Mouse (Mus musculus): ENCODE measurements around the gene Il18bp. TPM values are rescaled to one million over a fixed set of nuclear protein-coding genes. Genes with fewer than 3 reads are reported as not detected.
"Not testable (repeated sequence)": the region's sequence is repeated elsewhere in the genome, so short reads cannot be mapped to it uniquely, and the experiment has no call there.

Gene Il18bp
- 14.1 and 14.4 TPM in 2 replicates for polyA plus RNA-seq (2012; rRNA removed)

DNA sequence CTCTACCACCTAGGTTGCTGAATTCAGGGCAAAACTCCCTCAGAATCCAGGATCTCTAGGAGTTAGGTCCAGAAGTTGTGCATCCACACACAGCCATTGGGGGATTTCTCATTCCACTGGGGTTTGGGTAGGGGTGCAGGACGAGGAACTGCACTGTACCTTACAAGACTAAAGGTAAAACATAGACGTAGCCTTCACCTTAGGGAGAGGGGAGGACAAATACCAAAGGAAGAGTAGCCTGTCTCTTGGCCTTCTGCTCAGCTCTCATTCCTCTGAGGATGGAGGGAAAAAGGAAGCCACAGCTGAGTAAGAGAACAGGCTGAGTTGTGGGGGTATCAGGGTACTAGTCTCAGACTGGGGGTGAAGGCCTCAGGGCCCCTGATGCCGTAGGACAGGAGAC lies at the start of gene Il18bp:
Gene Il18bp, minus strand, starts transcription at position 101 of the 400 bp plus-strand sequence.
- no peak for DNase-seq (ENCODE audit: extremely low spot score in 1 of 2, low spot score in 1 of 2)

DNA sequence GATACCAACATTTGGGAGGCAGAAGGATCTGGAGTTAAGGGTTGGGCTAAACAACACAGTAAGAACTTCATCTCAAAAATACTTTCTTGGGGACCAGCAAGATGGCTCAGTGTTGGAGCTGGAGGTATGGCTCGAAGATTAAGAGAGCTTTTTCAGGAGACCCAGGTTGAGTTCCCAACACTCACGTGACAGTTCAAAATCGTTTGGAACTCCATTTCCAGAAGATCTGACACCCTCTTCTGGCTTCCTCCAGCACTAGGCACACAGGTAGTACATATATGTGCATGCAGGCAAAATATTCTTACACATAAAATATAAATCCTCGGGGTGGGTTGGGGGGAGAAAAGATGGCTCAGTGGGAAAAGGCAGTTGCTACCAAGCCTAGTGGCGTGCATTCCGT lies 47.9 kb upstream of the Il18bp start:
- DNase-seq (ENCODE audit: extremely low spot score in 1 of 2, low spot score in 1 of 2) = no peak

DNA sequence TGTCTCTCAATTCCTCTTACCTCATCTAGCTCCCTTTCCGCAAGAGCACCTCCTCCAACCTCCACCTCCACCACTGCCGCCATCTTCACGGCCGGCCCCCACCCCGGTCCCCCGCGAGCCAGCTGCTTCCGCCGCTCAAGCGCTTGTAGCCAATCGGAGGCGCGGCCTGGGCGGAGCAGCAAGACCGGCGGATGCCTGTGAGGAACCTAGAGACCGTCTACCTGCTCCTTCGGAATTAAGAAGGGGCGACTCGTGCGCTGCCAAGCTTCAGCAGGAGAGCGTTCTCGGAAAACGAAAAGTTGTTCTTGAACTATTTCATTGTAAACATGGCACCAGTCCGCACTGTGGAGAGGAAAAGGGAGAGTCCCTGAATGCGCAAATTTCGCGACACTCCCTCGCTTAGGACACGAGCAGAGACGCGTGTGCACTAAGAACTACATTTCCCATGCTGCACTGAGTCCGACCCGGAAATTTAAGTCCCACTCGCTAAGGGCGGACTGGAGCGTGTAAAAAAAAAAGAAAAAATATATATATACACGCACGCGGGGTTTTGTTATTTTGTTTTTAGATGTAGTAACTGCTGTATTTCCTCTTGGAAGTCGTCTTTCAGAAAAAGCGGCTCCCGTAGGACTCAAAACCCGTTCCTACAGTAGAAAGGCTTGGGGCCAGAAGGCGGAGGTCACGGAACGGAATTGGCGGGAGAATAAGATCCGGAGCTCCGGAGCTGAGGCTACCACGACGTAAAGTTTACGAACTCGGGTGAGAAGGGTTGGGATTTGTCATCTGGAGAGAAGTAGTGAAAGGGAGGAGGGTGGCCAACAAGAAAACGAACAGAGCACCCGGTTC lies 46.8 kb upstream of the Il18bp start, which contains the start of the genes Rnf121, Xndc1 and Xntrpc:
Gene Rnf121, minus strand, starts transcription at position 424 of the 846 bp plus-strand sequence.
Gene Xndc1, plus strand, starts transcription at position 466 of the 846 bp plus-strand sequence.
Gene Xntrpc, plus strand, starts transcription at position 668 of the 846 bp plus-strand sequence.
- peak; percentile 89 to 93 for DNase-seq (ENCODE audit: extremely low spot score in 1 of 2, low spot score in 1 of 2)

DNA sequence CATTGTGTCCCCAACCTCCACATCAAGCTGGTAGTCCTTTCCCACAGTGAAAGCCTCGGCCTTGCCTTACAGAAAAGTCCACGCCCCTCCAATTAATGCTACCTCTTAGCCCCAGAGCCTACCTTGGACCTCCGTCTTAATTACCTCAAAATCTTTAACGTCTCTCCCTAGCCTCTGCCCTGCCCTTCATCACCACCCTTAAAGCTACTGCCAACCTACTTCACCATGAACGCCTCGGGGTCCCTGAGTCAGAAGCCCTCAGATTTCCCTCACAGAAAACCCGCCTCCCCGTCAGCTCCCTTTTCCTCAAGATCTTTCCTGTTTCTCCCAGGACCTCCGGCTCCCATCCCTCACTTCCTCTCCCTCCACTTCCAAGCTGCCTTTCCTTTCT lies 46.2 kb upstream of the Il18bp start:
- no peak for DNase-seq (ENCODE audit: extremely low spot score in 1 of 2, low spot score in 1 of 2)

DNA sequence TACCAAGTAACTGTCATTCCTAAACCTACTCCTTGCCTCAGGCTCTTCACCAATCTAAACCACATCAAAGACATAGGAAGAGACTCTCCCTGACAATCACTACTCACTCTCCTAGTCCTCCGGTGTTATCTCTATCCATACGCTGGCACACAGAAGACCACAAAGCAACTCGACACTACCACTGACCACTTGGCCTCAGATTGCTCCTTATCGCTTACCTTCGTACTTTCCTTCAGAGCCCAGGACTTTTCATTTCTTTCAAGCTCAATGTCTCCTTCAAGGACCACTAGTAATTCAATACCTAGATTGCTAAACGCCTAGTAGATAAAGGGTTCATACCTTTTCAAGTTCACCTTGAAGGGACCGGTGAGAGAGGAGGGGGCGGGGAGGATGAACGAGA lies 45.4 kb upstream of the Il18bp start:
- DNase-seq (ENCODE audit: extremely low spot score in 1 of 2, low spot score in 1 of 2) = no peak

DNA sequence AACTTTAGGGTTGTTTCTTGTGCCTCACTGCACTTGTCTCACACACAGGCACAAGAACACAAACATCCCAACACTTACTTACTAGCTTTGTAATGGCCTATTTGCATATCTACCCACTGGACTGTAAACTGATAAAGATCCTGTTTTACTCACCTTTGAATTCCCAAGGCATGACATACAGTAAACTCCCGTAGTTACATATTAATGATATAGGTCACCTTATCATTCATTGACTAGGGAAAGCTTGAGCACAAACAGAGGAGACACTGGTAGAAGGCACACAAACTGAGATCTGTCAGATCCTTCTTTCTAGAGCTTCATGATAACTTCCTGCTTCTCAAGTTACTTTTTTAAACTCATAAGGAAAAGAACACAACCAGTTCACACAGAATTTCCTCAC lies 43.7 kb upstream of the Il18bp start:
- no peak for DNase-seq (ENCODE audit: extremely low spot score in 1 of 2, low spot score in 1 of 2)

DNA sequence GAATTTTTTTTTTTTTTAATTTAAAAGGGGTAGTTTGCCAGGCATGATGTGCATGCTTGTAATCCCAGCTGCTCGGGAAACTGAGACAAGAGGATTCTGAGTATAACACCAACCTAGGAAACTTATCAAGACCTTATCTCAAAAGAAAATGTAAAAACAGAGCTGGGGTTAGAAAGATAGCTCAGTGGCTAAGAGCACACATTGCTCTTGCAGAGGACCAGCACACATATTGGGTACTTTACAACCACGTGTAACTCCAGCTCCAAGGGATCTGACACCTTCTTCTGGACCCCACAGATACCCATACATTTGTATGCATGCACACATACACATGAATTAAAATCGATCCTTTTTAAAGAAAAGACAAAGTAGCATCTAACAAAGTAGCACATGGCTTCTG lies 42.9 kb upstream of the Il18bp start:
- DNase-seq (ENCODE audit: extremely low spot score in 1 of 2, low spot score in 1 of 2) = no peak

DNA sequence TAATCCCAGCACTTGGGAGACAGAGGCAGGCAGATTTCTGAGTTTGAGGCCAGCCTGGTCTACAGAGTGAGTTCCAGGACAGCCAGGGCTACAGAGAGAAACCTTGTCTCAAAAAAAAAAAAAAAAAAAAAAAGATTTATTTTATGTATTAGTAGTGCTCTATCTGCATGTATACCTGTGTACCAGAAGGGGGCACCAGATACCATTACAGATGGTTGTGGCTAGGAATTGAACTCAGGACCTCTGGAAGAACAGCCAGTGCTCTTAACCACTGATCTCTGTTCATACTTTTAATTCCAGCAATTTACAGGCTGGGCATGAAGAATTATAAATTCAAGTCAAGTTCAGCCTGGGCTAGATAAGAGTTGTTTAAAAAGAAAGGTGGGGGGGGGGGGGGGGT lies 30.0 kb upstream of the Il18bp start:
- not testable (repeated sequence) for DNase-seq (ENCODE audit: extremely low spot score in 1 of 2, low spot score in 1 of 2)

DNA sequence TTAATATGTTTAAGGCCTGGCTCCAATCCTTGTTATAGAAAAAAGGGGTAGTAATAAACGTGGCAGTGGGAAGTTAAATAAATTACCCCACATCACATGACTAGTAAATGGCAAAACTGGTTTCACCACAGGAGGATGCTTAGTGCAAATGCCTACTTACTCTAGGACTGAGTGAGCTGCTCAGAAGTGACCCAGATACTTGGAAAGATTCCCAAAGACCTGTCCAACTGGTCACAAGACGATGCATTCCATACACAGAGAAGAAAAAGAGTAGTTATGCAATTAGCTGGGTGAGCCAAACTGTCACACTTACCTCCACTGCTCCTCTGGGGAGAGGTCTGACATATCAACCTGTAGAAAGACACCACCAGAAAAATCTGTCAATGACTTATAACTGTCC lies 23.8 kb upstream of the Il18bp start:
- no peak for DNase-seq (ENCODE audit: extremely low spot score in 1 of 2, low spot score in 1 of 2)

DNA sequence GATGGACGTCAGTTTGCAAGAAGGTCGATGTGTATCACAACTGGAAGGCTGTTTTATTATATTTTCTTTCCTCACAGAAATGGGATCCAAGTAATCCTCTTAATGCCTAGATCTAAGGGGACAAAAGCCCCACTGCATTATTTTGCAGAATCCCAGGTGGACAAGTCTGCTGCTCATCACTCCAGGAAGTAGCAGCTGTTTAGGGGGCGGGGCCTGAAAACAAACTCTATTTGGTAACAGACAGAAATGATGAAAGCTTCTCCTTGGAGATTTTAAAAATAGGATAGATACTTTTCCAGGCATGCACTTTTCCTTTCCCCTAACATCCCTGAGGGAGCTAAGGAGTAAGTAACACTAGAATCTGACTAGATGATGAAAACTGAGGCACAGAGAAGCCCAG lies 18.8 kb upstream of the Il18bp start:
- DNase-seq (ENCODE audit: extremely low spot score in 1 of 2, low spot score in 1 of 2) = peak in 1 of 2 experiments; percentile 44

DNA sequence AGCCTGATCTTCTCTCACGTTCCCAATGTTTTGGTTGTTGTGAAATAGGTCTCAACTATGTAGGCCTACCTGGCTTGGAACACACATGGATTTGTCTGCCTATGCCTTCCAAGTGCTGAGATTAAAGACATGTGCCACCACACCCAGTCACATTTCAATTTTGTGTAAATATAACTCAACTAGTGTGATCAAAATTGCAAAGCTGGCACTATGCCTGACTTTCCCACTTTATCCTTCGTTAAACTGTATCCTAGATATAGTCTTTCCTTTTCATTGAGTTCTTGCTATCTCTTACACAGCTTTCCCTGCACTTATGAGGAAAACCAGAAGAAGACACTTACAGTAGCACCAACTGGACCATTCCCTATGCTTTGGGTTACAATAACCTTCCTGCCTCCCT lies 17.0 kb upstream of the Il18bp start:
- DNase-seq (ENCODE audit: extremely low spot score in 1 of 2, low spot score in 1 of 2) = no peak

DNA sequence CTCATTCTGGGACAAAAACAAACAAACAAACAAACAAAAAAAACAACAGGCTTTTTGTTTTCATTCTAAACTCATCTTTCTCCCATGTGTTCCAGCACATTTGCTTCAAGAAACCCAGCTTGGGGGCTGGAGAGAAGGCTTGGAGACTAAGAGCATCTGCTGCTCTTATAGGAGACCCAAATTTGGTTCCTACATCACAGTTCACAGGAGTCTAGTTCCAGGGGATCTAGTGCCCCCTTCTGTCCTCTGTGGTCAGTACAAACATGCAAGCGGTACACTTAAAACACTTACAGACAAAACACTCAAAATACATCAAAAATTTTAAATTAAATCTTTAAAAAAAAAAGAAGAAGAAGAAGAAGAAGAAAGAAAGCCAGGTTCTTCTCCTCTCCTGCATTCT lies 16.4 kb upstream of the Il18bp start:
- no peak for DNase-seq (ENCODE audit: extremely low spot score in 1 of 2, low spot score in 1 of 2)

DNA sequence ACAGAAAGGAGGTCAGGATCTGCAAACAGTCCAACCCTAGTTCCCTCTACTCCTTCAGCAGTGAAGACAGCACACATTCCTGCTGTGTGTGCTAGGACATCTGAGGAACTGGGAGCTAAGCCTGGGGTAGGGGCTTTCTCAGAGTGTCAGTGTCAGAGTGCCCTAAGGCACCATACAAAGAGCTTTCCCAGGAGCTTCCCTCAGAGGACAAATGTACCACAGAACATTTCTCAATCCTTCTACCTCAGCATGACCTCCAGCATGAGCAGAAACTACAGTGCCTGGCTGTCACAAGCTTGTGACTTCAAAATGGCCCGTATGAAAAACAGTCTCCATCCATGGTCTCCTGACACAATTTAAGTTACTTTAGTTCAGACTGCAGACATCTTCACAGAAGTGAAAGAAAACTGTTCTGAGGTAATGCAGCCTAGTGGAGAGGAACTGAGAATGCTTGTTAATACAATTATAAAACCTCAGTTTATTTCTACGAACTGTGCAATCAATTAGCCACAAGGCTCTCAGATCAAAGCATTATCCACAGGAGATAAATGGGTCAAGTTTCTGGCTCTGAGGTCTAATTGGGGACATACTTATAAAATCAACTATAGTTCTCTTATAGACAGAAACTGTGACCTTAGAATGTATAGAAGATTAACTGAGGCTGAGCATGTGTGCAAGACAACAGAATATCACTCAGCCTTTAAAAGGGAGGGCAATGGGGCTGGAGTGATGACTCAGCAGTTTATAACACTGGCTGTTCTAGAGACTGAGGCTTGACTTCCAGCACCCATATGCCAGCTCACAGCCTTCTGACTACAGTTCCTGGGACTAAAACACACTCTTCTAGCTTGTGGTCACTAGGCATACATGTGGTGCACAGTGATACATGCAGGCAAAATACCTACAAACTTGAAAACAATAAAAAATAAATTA lies 7.0 kb upstream of the Il18bp start:
- no peak for DNase-seq (ENCODE audit: extremely low spot score in 1 of 2, low spot score in 1 of 2)

DNA sequence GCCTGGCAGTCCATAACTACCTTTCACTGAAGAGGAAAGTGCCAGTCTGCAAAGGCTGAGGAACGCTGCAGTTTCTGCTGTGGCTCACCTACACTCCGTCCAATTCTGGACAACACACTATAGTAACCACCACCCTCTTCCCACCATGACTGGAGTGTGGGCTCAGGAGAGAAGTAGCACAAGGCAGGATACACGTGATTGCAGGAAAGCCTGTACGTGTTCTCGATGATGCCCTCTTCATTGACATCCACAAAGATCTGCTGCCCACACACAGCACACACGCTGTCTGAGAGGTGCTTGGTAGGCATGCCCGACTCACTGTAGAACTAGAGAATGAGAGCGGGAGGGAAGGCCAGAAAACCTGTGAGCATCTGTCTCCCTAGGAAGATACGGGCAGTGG lies 5.3 kb upstream of the Il18bp start:
- peak in 1 of 2 experiments; percentile 52 for DNase-seq (ENCODE audit: extremely low spot score in 1 of 2, low spot score in 1 of 2)

DNA sequence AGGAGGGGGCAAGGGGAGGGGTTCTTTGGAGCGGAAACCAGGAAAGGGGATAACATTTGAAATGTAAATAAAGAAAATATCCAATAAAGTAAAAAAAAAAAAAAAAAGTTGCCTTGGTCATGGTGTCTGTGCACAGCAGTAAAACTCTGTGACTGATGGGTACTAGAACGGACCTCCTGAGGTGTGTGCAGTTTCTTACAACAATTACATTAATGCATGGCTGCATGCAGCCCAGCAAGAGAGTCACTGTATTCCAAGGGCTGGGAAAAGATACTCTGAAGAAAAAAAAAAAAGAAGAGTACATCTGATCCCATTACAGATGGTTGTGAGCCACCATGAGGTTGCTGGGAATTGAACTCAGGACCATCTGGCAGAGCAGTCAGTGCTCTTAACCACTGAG lies 2.4 kb upstream of the Il18bp start:
- DNase-seq (ENCODE audit: extremely low spot score in 1 of 2, low spot score in 1 of 2) = not testable (repeated sequence)

DNA sequence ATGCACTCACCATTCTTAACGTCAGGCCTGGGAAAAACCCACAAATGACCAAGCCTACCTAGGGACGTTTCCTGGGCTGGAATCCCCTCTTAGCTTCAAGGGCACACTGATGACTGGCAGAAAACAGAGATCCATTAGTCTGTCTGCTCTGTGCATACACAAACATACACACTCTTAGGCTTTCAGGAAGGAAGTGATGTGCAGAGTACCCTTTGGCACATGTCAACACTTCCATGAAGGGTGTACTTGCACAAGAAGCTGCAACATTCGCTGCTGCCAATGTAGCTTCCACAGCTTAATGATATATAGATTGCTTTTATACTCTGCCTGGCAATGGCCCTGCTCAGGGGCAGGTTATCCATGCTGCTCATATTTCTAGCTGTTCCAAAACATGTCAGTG lies 872 bp upstream of the Il18bp start:
- no peak for DNase-seq (ENCODE audit: extremely low spot score in 1 of 2, low spot score in 1 of 2)

DNA sequence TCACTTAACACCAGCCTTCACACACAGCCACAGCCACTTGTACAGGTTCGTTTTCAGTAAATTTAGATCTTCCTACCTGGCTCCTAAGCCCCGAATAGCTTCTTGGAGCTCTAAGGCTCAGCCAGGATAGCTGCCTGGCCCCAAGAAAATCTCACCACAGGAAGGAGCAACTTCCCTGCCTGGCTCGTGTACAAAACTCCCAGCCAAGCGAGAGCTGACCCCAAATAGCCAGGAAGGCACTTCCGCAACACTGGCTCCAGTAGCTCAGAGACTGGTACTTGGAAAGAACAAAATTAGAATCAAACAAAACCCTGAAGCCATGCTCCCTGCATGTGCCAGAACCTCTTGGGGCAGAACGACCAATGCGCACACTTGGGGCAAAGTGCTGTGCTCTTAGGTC lies 456 bp downstream of the Il18bp start:
- DNase-seq (ENCODE audit: extremely low spot score in 1 of 2, low spot score in 1 of 2) = no peak

DNA sequence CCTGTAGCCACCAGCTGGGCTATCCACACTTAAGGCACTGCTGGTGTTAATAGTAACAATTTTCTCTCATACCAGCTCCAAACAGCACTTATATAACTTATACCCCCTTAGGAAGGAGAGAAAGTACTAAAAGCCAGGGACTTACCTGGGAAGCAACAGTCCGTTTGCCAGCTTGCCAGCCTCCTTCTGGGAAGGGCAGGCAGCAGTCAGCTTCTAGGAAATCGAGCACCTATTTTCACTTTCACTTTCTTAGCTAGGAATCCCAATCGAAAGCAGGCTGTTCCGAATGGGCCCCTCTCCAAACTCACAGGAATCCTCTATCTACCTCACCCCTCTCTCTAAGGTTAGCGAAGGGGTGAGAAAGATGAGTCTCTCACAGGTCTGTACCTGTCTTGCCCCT lies 1.0 kb downstream of the Il18bp start:
- no peak for DNase-seq (ENCODE audit: extremely low spot score in 1 of 2, low spot score in 1 of 2)

DNA sequence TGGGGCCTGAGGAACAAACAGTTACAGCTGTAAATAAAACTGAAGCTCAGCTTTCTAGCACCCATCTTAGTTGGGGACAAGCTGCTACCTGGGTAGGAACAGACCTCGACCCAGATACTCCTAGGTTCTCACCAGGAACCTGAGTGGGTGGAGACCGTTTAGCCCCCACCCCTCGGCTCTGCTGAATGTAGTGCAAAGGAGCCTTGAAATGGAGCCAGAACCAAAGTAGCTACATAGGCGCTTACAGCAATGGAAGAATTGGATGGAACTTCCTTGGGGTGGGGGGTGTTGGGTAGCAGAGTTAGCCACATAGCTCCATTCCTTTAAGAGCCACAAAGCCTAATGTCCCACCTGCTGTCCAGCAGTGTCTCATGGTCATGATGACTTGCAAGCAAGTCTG lies 1.6 kb downstream of the Il18bp start:
- no peak for DNase-seq (ENCODE audit: extremely low spot score in 1 of 2, low spot score in 1 of 2)

DNA sequence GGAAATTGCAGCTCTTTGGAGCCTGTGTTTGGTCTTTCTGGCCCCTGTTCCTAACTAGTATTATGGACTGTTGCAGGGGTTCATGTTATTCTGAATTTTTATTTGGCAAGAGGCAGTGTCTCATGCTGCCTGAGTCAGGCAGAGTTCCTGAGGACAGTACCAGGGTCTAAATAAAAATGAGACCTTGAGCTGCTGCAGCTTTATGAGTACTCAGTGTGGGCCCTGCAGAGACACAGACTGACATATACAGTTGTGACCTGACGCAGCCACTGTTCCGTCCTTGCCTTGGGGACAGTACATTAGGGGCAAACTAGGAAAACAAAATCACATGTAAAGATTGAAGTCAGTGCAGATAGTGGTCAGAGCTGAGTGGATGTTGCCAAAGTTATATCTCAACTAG lies 3.5 kb downstream of the Il18bp start:
- DNase-seq (ENCODE audit: extremely low spot score in 1 of 2, low spot score in 1 of 2) = no peak

DNA sequence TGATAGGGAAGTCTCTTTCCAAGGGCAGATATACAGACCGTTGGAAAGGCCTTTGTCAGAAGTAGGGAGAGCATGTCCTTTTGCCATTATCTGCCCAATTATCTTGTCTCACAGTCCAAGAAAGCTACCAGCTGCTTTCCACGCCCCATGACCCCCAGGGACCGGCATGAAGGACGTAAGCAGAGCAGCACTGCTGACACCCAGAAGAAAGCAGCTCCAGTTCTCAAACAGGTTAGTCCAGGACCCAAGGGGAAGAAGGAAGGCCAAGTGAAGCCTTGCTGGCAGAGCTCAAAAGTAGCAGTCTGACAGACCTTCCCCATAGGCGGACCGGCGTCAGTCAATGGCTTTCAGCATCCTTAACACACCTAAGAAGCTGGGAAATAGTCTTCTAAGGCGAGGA lies 5.1 kb downstream of the Il18bp start:
- no peak for DNase-seq (ENCODE audit: extremely low spot score in 1 of 2, low spot score in 1 of 2)
